Mouse (Mus musculus) testis, postnatal 10 days (tissue): Measurements from ENCODE around the gene Reg4.

Experiments
- DNase-seq: peaks from one replicate; pipeline ENCODE4 v3.0.0; 2021; ENCODE audit warnings: low spot score

Reg4 gene

DNA sequence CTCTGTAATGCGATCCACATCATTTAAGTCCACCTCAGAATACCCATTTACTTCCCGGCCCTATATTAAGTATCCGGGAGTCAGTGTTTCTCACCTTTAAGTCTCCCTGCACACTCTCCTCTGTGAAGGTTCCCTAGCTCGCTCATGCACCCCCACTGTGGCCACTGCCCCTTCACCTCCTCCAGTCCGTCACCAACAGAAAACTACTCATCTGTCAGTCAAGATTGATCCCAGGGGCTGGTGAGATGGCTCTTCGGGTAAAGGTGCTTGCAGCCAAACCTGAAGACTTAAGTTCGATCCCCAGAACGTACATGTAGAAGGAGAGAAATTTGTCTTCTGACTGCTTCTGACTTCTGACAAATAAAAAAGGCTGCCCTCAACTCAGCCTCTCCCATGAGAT is 60.5 kb downstream of the Reg4 start:
- DNase-seq: no peak

DNA sequence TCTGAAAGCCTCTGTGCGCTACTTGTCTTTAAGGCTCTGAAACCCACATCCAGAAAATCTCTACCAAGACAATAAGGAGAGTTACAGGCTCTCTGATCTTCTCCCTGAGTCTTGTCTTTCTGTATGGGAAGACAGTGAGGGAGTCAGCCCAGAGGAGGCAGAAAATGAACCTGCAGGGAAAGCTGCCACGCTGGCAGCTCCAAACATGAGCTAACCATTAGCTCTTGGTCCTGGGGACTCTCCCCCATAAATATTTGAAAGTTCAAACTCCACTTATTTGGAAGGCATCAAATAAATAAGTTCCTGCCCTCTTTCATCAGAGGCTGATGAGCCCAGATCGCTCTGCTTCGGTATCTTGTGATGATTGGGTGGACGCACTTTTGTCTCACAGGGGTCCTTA is 61.2 kb downstream of the Reg4 start:
- DNase-seq: no peak
